In genomic region chr19:44387746-44388474, GRCm38 (mm10) we compare ENCODE assay signal across 8 mouse cellular contexts. TPM values are rescaled to one million over a fixed set of nuclear protein-coding genes. Genes with fewer than 3 reads are reported as not detected.
DNase-seq lines count a peak whose midpoint lies in the region; ATAC-seq lines count a peak whose summit lies in the region.

No protein-coding gene starts in this region.

- H3K9me3 ChIP-seq in megakaryocyte, embryonic 14.5 days: peaks cover 4% of the 10 kb centered on the region; the same call in 1 of the 2 replicates
- H3K9me3 ChIP-seq in embryonic facial prominence, embryonic 15.5 days (replicated peaks): no peaks in the 10 kb centered on the region
- no peaks in the 10 kb centered on the region for H3K9me3 ChIP-seq in hindbrain, embryonic 15.5 days
- no peaks in the 10 kb centered on the region for H3K9me3 ChIP-seq in midbrain, embryonic 15.5 days

- no peak for DNase-seq in left cerebral cortex, postnatal 10 days (ENCODE audit: extremely low spot score in 1 of 2, low spot score in 2 of 2)
- DNase-seq in gastrocnemius, adult 8-10 months (ENCODE audit: low spot score in 2 of 2): no peak
- no peak for DNase-seq in left cerebral cortex, adult 9 months (ENCODE audit: low spot score in 2 of 2)

- H3K4me3 ChIP-seq in megakaryocyte, embryonic 14.5 days (replicated peaks): peak overlapping the region; percentile 94
- H3K4me3 ChIP-seq in embryonic facial prominence, embryonic 15.5 days (replicated peaks): peak overlapping the region; percentile 63
- H3K4me3 ChIP-seq in hindbrain, embryonic 15.5 days: peak overlapping the region; percentile 64
- H3K4me3 ChIP-seq in midbrain, embryonic 15.5 days: peak overlapping the region; percentile 72

- peak overlapping the region; percentile 78 for H3K4me2 ChIP-seq in embryonic facial prominence, embryonic 15.5 days (replicated peaks)
- H3K4me2 ChIP-seq in hindbrain, embryonic 15.5 days: peak overlapping the region; percentile 78
- H3K4me2 ChIP-seq in midbrain, embryonic 15.5 days: peak overlapping the region; percentile 83

- H3K27me3 ChIP-seq in megakaryocyte, embryonic 14.5 days (replicated peaks): peaks cover 5% of the 10 kb centered on the region
- no peaks in the 10 kb centered on the region for H3K27me3 ChIP-seq in embryonic facial prominence, embryonic 15.5 days
- no peaks in the 10 kb centered on the region for H3K27me3 ChIP-seq in hindbrain, embryonic 15.5 days
- no peaks in the 10 kb centered on the region for H3K27me3 ChIP-seq in midbrain, embryonic 15.5 days (replicated peaks)

- no peaks in the 10 kb centered on the region for H3K36me3 ChIP-seq in megakaryocyte, embryonic 14.5 days (replicated peaks; ENCODE audit: low read length)
- H3K36me3 ChIP-seq in embryonic facial prominence, embryonic 15.5 days: no peaks in the 10 kb centered on the region
- H3K36me3 ChIP-seq in hindbrain, embryonic 15.5 days: no peaks in the 10 kb centered on the region
- H3K36me3 ChIP-seq in midbrain, embryonic 15.5 days (replicated peaks): no peaks in the 10 kb centered on the region

- peak overlapping the region; percentile 54 for H3K9ac ChIP-seq in embryonic facial prominence, embryonic 15.5 days
- H3K9ac ChIP-seq in hindbrain, embryonic 15.5 days: peak overlapping the region; percentile 53
- peak overlapping the region; percentile 73 for H3K9ac ChIP-seq in midbrain, embryonic 15.5 days

- intact Hi-C loops in left cerebral cortex, postnatal 10 days (cut with DNase I): no loop called here

- WGBS in embryonic facial prominence, embryonic 15.5 days: 18% methylated on average over 19 of the region's 19 CpGs
- WGBS in hindbrain, embryonic 15.5 days: 39% methylated on average over 19 of the region's 19 CpGs
- WGBS in midbrain, embryonic 15.5 days: 30% methylated on average over 19 of the region's 19 CpGs

- ATAC-seq in megakaryocyte, adult 5-6 weeks (ENCODE audit: poor library complexity, severe bottlenecking): no peak
- ATAC-seq in embryonic facial prominence, embryonic 15.5 days (ENCODE audit: insufficient number of reproducible peaks, low FRiP score, low TSS enrichment, low read depth): no peak; the same call in 1 of the 2 replicates
- ATAC-seq in hindbrain, embryonic 15.5 days (ENCODE audit: low FRiP score, low read depth): no peak
- ATAC-seq in midbrain, embryonic 15.5 days (replicated peaks): peak; percentile 7; the same call in 1 of the 2 replicates

- peak overlapping the region; percentile 91 for H3K27ac ChIP-seq in embryonic facial prominence, embryonic 15.5 days (replicated peaks)
- peak overlapping the region; percentile 78 for H3K27ac ChIP-seq in hindbrain, embryonic 15.5 days (replicated peaks)
- peak overlapping the region; percentile 83 for H3K27ac ChIP-seq in midbrain, embryonic 15.5 days

- H3K4me1 ChIP-seq in megakaryocyte, embryonic 14.5 days: peaks cover 42% of the 10 kb centered on the region
- H3K4me1 ChIP-seq in embryonic facial prominence, embryonic 15.5 days: peaks cover 22% of the 10 kb centered on the region
- H3K4me1 ChIP-seq in hindbrain, embryonic 15.5 days (replicated peaks): peaks cover 15% of the 10 kb centered on the region
- H3K4me1 ChIP-seq in midbrain, embryonic 15.5 days: peaks cover 12% of the 10 kb centered on the region

RNA-seq across cellular contexts. Expression of gene Scd1, which starts 19.8 kb away (rescaled TPM):
- polyA plus RNA-seq in megakaryocyte, embryonic 14.5 days (2012; ENCODE audit: insufficient read depth, low replicate concordance): 11.6 and 39.1 TPM in 2 replicates
- total RNA-seq in megakaryocyte, adult 5-6 weeks (2015): 0.54 and 0.64 TPM in 2 replicates
- 0.18 and 0.98 TPM in 2 replicates for total RNA-seq in megakaryocyte, adult 5-6 weeks (2017)
- polyA plus RNA-seq in embryonic facial prominence, embryonic 15.5 days (2015; fragmentation: Nextera tagmentation; extraction: Ambion mirVana): 6.2 and 8.0 TPM in 2 replicates
- 8.9 and 9.1 TPM in 2 replicates for polyA plus RNA-seq in hindbrain, embryonic 15.5 days (2015; fragmentation: Nextera tagmentation; extraction: Ambion mirVana)
- polyA plus RNA-seq in midbrain, embryonic 15.5 days (2015; fragmentation: Nextera tagmentation; extraction: Ambion mirVana): 6.9 and 7.0 TPM in 2 replicates
- 100 to 1,000 TPM; 126 to 130 TPM for total RNA-seq in left cerebral cortex, postnatal 10 days (2021)
- 10 to 100 TPM in 3 of 4 experiments, 1 to 10 TPM in 1; 9.2 to 25.2 (median 14.3) TPM for total RNA-seq in gastrocnemius, adult 8-10 months (2022)

RNA-seq across cellular contexts. Expression of gene Scd4, which starts 55.0 kb away (rescaled TPM):
- polyA plus RNA-seq in megakaryocyte, embryonic 14.5 days (2012; ENCODE audit: insufficient read depth, low replicate concordance): not detected in 2 replicates
- 0.40 TPM in 1 of 2 replicates, not detected in the other for total RNA-seq in megakaryocyte, adult 5-6 weeks (2015)
- 0.12 TPM in 1 of 2 replicates, not detected in the other for total RNA-seq in megakaryocyte, adult 5-6 weeks (2017)
- 0.16 and 0.39 TPM in 2 replicates for polyA plus RNA-seq in embryonic facial prominence, embryonic 15.5 days (2015; fragmentation: Nextera tagmentation; extraction: Ambion mirVana)
- polyA plus RNA-seq in hindbrain, embryonic 15.5 days (2015; fragmentation: Nextera tagmentation; extraction: Ambion mirVana): 0.10 and 0.12 TPM in 2 replicates
- 0.08 and 0.13 TPM in 2 replicates for polyA plus RNA-seq in midbrain, embryonic 15.5 days (2015; fragmentation: Nextera tagmentation; extraction: Ambion mirVana)
- total RNA-seq in left cerebral cortex, postnatal 10 days (2021): 1 to 10 TPM; 1.5 to 2.4 TPM
- under 1 TPM in 1 of 4 experiments, not detected in 3; 0.13 TPM for total RNA-seq in gastrocnemius, adult 8-10 months (2022)
